Mouse (Mus musculus): ENCODE data around the gene Dhx37. TPM values are rescaled to one million over a fixed set of nuclear protein-coding genes. Genes with fewer than 3 reads are reported as not detected.

Dhx37 gene
- polyA plus RNA-seq, 1 experiment from 2014 or later = 16.5 TPM

Small RNAs within 50 kb of the gene (microRNA-seq; reads per million reads assigned to microRNA genes)
- not detected for gene Gm27551

Other genes starting within 250 kb of the Dhx37 start
- gene Scarb1, start 93.0 kb downstream of the Dhx37 start, polyA plus RNA-seq (2016; fragmentation: Nextera tagmentation; extraction: Ambion mirVana) = 31.5 and 38.7 TPM in 2 replicates
- 0.91 and 0.97 TPM in 2 replicates for gene Gm10382, start 44.8 kb downstream of the Dhx37 start, polyA plus RNA-seq (2016; fragmentation: Nextera tagmentation; extraction: Ambion mirVana)
- 1,113 and 1,114 TPM in 2 replicates for gene Ubc, start 43.9 kb downstream of the Dhx37 start, polyA plus RNA-seq (2016; fragmentation: Nextera tagmentation; extraction: Ambion mirVana)
- 37.4 and 43.0 TPM in 2 replicates for gene Bri3bp, start 7.4 kb upstream of the Dhx37 start, polyA plus RNA-seq (2016; fragmentation: Nextera tagmentation; extraction: Ambion mirVana)
- gene Aacs, start 41.7 kb upstream of the Dhx37 start, polyA plus RNA-seq (2016; fragmentation: Nextera tagmentation; extraction: Ambion mirVana) = 54.8 and 62.3 TPM in 2 replicates
- gene Tmem132b, start 97.7 kb upstream of the Dhx37 start, polyA plus RNA-seq (2016; fragmentation: Nextera tagmentation; extraction: Ambion mirVana) = 1.6 and 1.8 TPM in 2 replicates

Data from forebrain, embryonic 12.5 days (tissue).